27 mouse cellular contexts compared by ENCODE assay signal in genomic region chr7:16039363-16039762, GRCm38 (mm10). TPM values are rescaled to one million over a fixed set of nuclear protein-coding genes. Genes with fewer than 3 reads are reported as not detected.
DNase-seq lines count a peak whose midpoint lies in the region; ATAC-seq and TF ChIP-seq lines count a peak whose summit lies in the region.
"Had no signal": no experiment of that assay in that cellular context is flagged by ENCODE, and none has a peak within 500 bp of the region (broad histone marks: within the 10 kb centered on the region; RNA-seq: fewer than 3 reads in every experiment).

No protein-coding gene starts in this region.

- H3K27me3 ChIP-seq in MEL (ENCODE audit: control insufficient read depth in 1 of 2, insufficient read depth in 2 of 2, low read length in 2 of 2) = no peaks in the 10 kb centered on the region
- H3K27me3 ChIP-seq in liver, embryonic 15.5 days = no peaks in the 10 kb centered on the region
- H3K27me3 ChIP-seq: embryonic facial prominence, embryonic 15.5 days; forebrain, embryonic 15.5 days; heart, embryonic 15.5 days; hindbrain, embryonic 15.5 days; neural tube, embryonic 13.5 days had no signal

- no peak for TF ChIP-seq CTCF in MEL (IDR thresholded peaks at IDR 0.05 in 2 of 3, conservative IDR thresholded peaks at IDR 0.05 in 1 of 3; ENCODE audit: control insufficient read depth in 1 of 3, insufficient read depth in 1 of 3, low read depth in 2 of 3, low read length in 3 of 3, poor library complexity in 1 of 3, severe bottlenecking in 1 of 3)

- ATAC-seq in frontal cortex, adult (ENCODE audit: low TSS enrichment) = peak; percentile 50; the same call in 1 of the 2 replicates
- peak; percentile 33; the same call in 1 of the 2 replicates for ATAC-seq in liver, embryonic 15.5 days (ENCODE audit: insufficient read depth)
- no peak for ATAC-seq in granulocyte monocyte progenitor cell, adult 5-6 weeks (replicated peaks; ENCODE audit: poor library complexity, severe bottlenecking)
- ATAC-seq: activated CD4-positive, CD25-positive, alpha-beta regulatory T cell, adult 4 months; forebrain, embryonic 15.5 days; midbrain, embryonic 16.5 days had no signal

- TF ChIP-seq POLR2A in MEL (IDR thresholded peaks at IDR 0.05; ENCODE audit: control insufficient read depth in 1 of 2, insufficient read depth in 1 of 2, low read depth in 1 of 2, low read length in 2 of 2, poor library complexity in 1 of 2) = peak in 1 of 2 experiments; percentile 37; a peak in 1 of 4 replicates

- H3K9me3 ChIP-seq in MEL (replicated peaks; ENCODE audit: insufficient read depth, low read length) = no peaks in the 10 kb centered on the region
- H3K9me3 ChIP-seq in liver, embryonic 15.5 days (replicated peaks) = no peaks in the 10 kb centered on the region
- H3K9me3 ChIP-seq: embryonic facial prominence, embryonic 15.5 days; forebrain, embryonic 15.5 days; heart, embryonic 15.5 days; hindbrain, embryonic 15.5 days; limb, embryonic 10.5 days; neural tube, embryonic 13.5 days had no signal

- peak overlapping the region; percentile 87 for H3K27ac ChIP-seq in MEL (ENCODE audit: control insufficient read depth, low read depth, low read length)
- no peak overlapping the region; the same call in 1 of the 2 replicates for H3K27ac ChIP-seq in liver, embryonic 15.5 days (replicated peaks)
- H3K27ac ChIP-seq: embryonic facial prominence, embryonic 15.5 days; forebrain, embryonic 15.5 days; heart, embryonic 15.5 days; hindbrain, embryonic 15.5 days; kidney, postnatal 0 days; limb, embryonic 10.5 days; neural tube, embryonic 13.5 days had no signal

- peaks cover 26% of the 10 kb centered on the region for H3K79me2 ChIP-seq in MEL (ENCODE audit: control insufficient read depth, insufficient read depth, low read length, poor library complexity)

- H3K4me3 ChIP-seq in MEL (ENCODE audit: control insufficient read depth in 1 of 2, insufficient read depth in 1 of 2, low read depth in 2 of 2, low read length in 2 of 2) = no peak overlapping the region; a peak in 1 of 4 replicates
- no peak overlapping the region for H3K4me3 ChIP-seq in liver, embryonic 15.5 days (replicated peaks)
- H3K4me3 ChIP-seq: embryonic facial prominence, embryonic 15.5 days; forebrain, embryonic 15.5 days; heart, embryonic 15.5 days; hindbrain, embryonic 15.5 days; limb, embryonic 10.5 days; myocyte; neural tube, embryonic 13.5 days had no signal

- TF ChIP-seq RAD21 in MEL (IDR thresholded peaks at IDR 0.05; ENCODE audit: low read depth, low read length) = no peak

- TF ChIP-seq EP300 in MEL (IDR thresholded peaks at IDR 0.05; ENCODE audit: low read depth in 1 of 2, low read length in 2 of 2) = peak; percentile 60 to 73

- H3K4me1 ChIP-seq in MEL (ENCODE audit: control insufficient read depth in 1 of 2, insufficient read depth in 2 of 2, low read length in 2 of 2) = peaks cover 6 to 36% of the 10 kb centered on the region in 2 experiments; a peak in 3 of 4 replicates
- H3K4me1 ChIP-seq in liver, embryonic 15.5 days (replicated peaks) = peaks cover 52% of the 10 kb centered on the region

- peaks cover 0 to 23% of the 10 kb centered on the region in 2 experiments; a peak in 2 of 4 replicates for H3K36me3 ChIP-seq in MEL (ENCODE audit: control insufficient read depth in 1 of 2, insufficient read depth in 2 of 2, low read length in 2 of 2)
- H3K36me3 ChIP-seq in liver, embryonic 15.5 days (replicated peaks) = no peaks in the 10 kb centered on the region
- H3K36me3 ChIP-seq: embryonic facial prominence, embryonic 15.5 days; forebrain, embryonic 15.5 days; heart, embryonic 15.5 days; hindbrain, embryonic 15.5 days; neural tube, embryonic 13.5 days had no signal

- H3K4me2 ChIP-seq in liver, embryonic 15.5 days = peak overlapping the region; percentile 23
- H3K4me2 ChIP-seq: embryonic facial prominence, embryonic 15.5 days; forebrain, embryonic 15.5 days; heart, embryonic 15.5 days; hindbrain, embryonic 15.5 days; neural tube, embryonic 13.5 days had no signal

- WGBS in liver, embryonic 15.5 days (ENCODE audit: insufficient replicate concordance) = 28% methylated on average over 5 of the region's 5 CpGs

- peak overlapping the region; percentile 51 for H3K9ac ChIP-seq in MEL (ENCODE audit: control insufficient read depth, low read depth, low read length, poor library complexity, severe bottlenecking)
- no peak overlapping the region; the same call in 1 of the 2 replicates for H3K9ac ChIP-seq in liver, embryonic 15.5 days
- H3K9ac ChIP-seq: embryonic facial prominence, embryonic 15.5 days; forebrain, embryonic 15.5 days; heart, embryonic 15.5 days; hindbrain, embryonic 15.5 days; neural tube, embryonic 13.5 days had no signal

- no peak for DNase-seq in frontal cortex, postnatal 36 days (ENCODE audit: low spot score in 2 of 2)
- peak; percentile 75 for DNase-seq in MEL (ENCODE audit: low read depth, low spot score)
- peak; percentile 35 for DNase-seq in adrenal gland, postnatal 25 days
- DNase-seq in urinary bladder, postnatal 25 days (ENCODE audit: low spot score) = no peak
- DNase-seq: cerebellum, adult 8-10 months; cerebellum, postnatal 36 days; gastrocnemius, postnatal 25 days; kidney, adult 2 months; lung, postnatal 10 days; thymus, postnatal 14 days had no signal

TF ChIP-seq in MEL, 35 proteins besides CTCF, POLR2A, EP300 and RAD21 (continues in another document):
- no peak for TF ChIP-seq NELFE (IDR thresholded peaks at IDR 0.05; ENCODE audit: low read depth, low read length)
- no peak for TF ChIP-seq ZKSCAN1 (IDR thresholded peaks at IDR 0.05; ENCODE audit: low read depth, low read length)
- TF ChIP-seq BHLHE40 (IDR thresholded peaks at IDR 0.05; ENCODE audit: borderline replicate concordance, low read depth, low read length) = peak; percentile 54; the same call in 1 of the 2 replicates
- TF ChIP-seq MEF2A (IDR thresholded peaks at IDR 0.05; ENCODE audit: extremely low read depth, insufficient replicate concordance, low read depth, low read length, poor library complexity, severe bottlenecking) = no peak
- no peak for TF ChIP-seq POLR2AphosphoS5 (IDR thresholded peaks at IDR 0.05; ENCODE audit: borderline replicate concordance, low read depth, low read length)
- TF ChIP-seq MXI1 (IDR thresholded peaks at IDR 0.05; ENCODE audit: low read depth, low read length) = peak; percentile 28; the same call in 1 of the 2 replicates
- TF ChIP-seq TCF12 (IDR thresholded peaks at IDR 0.05; ENCODE audit: low read depth, low read length) = peak; percentile 56
- TF ChIP-seq MYC (IDR thresholded peaks at IDR 0.05; ENCODE audit: low read depth, low read length) = no peak
- no peak for TF ChIP-seq HCFC1 (IDR thresholded peaks at IDR 0.05; ENCODE audit: low read depth, low read length)
- TF ChIP-seq ETS1 (IDR thresholded peaks at IDR 0.05; ENCODE audit: low read depth, low read length) = peak; percentile 24; the same call in 1 of the 2 replicates
- TF ChIP-seq E2F4 (IDR thresholded peaks at IDR 0.05; ENCODE audit: borderline replicate concordance, low read depth, low read length) = no peak
- TF ChIP-seq ZC3H11A (IDR thresholded peaks at IDR 0.05; ENCODE audit: low read depth, low read length) = no peak
- peak; percentile 56 for TF ChIP-seq GATA1 (IDR thresholded peaks at IDR 0.05; ENCODE audit: low read depth, low read length)
- TF ChIP-seq MAX (IDR thresholded peaks at IDR 0.05; ENCODE audit: low read length) = peak; percentile 14; the same call in 1 of the 2 replicates
- no peak for TF ChIP-seq MAFK (IDR thresholded peaks at IDR 0.05; ENCODE audit: borderline replicate concordance, low read depth, low read length)
- no peak for TF ChIP-seq MYB (IDR thresholded peaks at IDR 0.05; ENCODE audit: low read depth, low read length)
- TF ChIP-seq USF1 (IDR thresholded peaks at IDR 0.05; ENCODE audit: low read depth, low read length) = no peak
- no peak for TF ChIP-seq CHD1 (IDR thresholded peaks at IDR 0.05; ENCODE audit: low read depth, low read length)
- no peak for TF ChIP-seq UBTF (IDR thresholded peaks at IDR 0.05; ENCODE audit: borderline replicate concordance, insufficient read depth, low read depth, low read length)
- TF ChIP-seq GABPA (IDR thresholded peaks at IDR 0.05; ENCODE audit: low read depth, low read length) = no peak
- no peak for TF ChIP-seq ELF1 (IDR thresholded peaks at IDR 0.05; ENCODE audit: low read depth, low read length)
- TF ChIP-seq SIN3A (IDR thresholded peaks at IDR 0.05; ENCODE audit: low read length) = no peak; the same call in 1 of the 2 replicates
- TF ChIP-seq ZNF384 (IDR thresholded peaks at IDR 0.05; ENCODE audit: low read depth, low read length) = no peak
- TF ChIP-seq JUND (IDR thresholded peaks at IDR 0.05; ENCODE audit: low read depth, low read length) = no peak

RNA-seq across cellular contexts. Expression of gene Bicra, which starts 8.4 kb away (rescaled TPM):
- total RNA-seq in MEL (2012; rRNA removed) = 0.81 and 1.5 TPM in 2 replicates
- 10 to 100 TPM in 1 of 2 experiments, not detected in 1; 14.1 TPM for polyA plus RNA-seq in MEL (2012; ENCODE audit: insufficient read depth in 1 of 2, insufficient read length in 2 of 2, low read depth in 1 of 2, low replicate concordance in 2 of 2, missing spikeins in 1 of 2)
- total RNA-seq in adrenal gland, postnatal 25 days (2021) = 14.0 and 22.5 TPM in 2 replicates
- polyA plus RNA-seq in liver, embryonic 15.5 days (2015; fragmentation: Nextera tagmentation; extraction: Ambion mirVana) = 1.6 and 1.9 TPM in 2 replicates
- 12.2 and 21.8 TPM in 2 replicates for total RNA-seq in granulocyte monocyte progenitor cell, adult 5-6 weeks (2014; fragmentation: Nextera tagmentation)
- total RNA-seq in granulocyte monocyte progenitor cell, adult 5-6 weeks (2017) = 0.34 and 0.93 TPM in 2 replicates

RNA-seq across cellular contexts. Expression of gene Zfp541, which starts 22.3 kb away (rescaled TPM):
- not detected in 2 replicates for total RNA-seq in MEL (2012; rRNA removed)
- under 1 TPM in 1 of 2 experiments, not detected in 1; 0.01 TPM for polyA plus RNA-seq in MEL (2012; ENCODE audit: insufficient read depth in 1 of 2, insufficient read length in 2 of 2, low read depth in 1 of 2, low replicate concordance in 2 of 2, missing spikeins in 1 of 2)
- total RNA-seq in adrenal gland, postnatal 25 days (2021) = 0.21 TPM in 1 of 2 replicates, not detected in the other
- not detected in 2 replicates for polyA plus RNA-seq in liver, embryonic 15.5 days (2015; fragmentation: Nextera tagmentation; extraction: Ambion mirVana)
- not detected in 2 replicates for total RNA-seq in granulocyte monocyte progenitor cell, adult 5-6 weeks (2014; fragmentation: Nextera tagmentation)
- total RNA-seq in granulocyte monocyte progenitor cell, adult 5-6 weeks (2017) = 0.31 TPM in 1 of 2 replicates, not detected in the other
- total RNA-seq: gastrocnemius, postnatal 25 days; heart, adult 8-10 months; hematopoietic stem cell, adult 5-6 weeks; liver, adult 2 months had no signal
- polyA plus RNA-seq: forebrain, embryonic 15.5 days; heart, embryonic 15.5 days; kidney, adult 2 months; large intestine, adult 2 months; limb, embryonic 10.5 days; myocyte had no signal

RNA-seq across cellular contexts. Expression of gene Napa, which starts 58.9 kb away (rescaled TPM):
- total RNA-seq in MEL (2012; rRNA removed) = 52.6 and 56.1 TPM in 2 replicates
- polyA plus RNA-seq in MEL (2012; ENCODE audit: insufficient read depth in 1 of 2, insufficient read length in 2 of 2, low read depth in 1 of 2, low replicate concordance in 2 of 2, missing spikeins in 1 of 2) = 100 to 1,000 TPM in 1 of 2 experiments, not detected in 1; 132 TPM
- total RNA-seq in adrenal gland, postnatal 25 days (2021) = 137 and 149 TPM in 2 replicates
- polyA plus RNA-seq in liver, embryonic 15.5 days (2015; fragmentation: Nextera tagmentation; extraction: Ambion mirVana) = 159 and 169 TPM in 2 replicates
- 81.0 and 105 TPM in 2 replicates for total RNA-seq in granulocyte monocyte progenitor cell, adult 5-6 weeks (2014; fragmentation: Nextera tagmentation)
- total RNA-seq in granulocyte monocyte progenitor cell, adult 5-6 weeks (2017) = 38.5 and 39.5 TPM in 2 replicates

Comparison
In these comparisons a context has a peak if more than half of its experiments do, and no peak if none do; other contexts are left out.
1. DNase-seq: peak in MEL (single experiment) and adrenal gland, postnatal 25 days (single experiment); none in frontal cortex, postnatal 36 days (0 of 2) and urinary bladder, postnatal 25 days (single experiment).